Mouse (Mus musculus): ENCODE measurements around the gene Pitpnm2. TPM values are rescaled to one million over a fixed set of nuclear protein-coding genes. Genes with fewer than 3 reads are reported as not detected.

The Pitpnm2 gene
- polyA plus RNA-seq, 1 experiment from 2014 or later, result 11.8 TPM

DNA sequence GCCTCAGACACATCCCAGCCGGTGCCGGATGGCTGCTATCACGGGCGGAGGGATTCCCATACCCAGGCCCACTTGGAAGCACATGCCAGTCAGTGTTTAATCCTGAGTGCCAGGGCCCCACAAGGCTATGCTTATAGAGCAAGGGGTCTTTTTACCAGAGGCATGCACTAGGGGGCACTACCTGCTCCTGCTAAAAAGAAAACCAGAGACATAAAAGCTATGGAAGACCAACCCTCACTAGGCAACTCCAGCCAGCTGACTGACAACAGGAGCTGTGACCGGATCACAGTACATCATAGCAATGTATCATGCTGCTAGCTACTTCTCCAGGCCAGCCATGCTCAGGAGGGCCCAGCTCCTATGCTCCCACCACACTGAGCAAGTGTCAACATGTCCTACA, 87.0 kb downstream of the Pitpnm2 start:
- peaks cover 44% of the 10 kb centered on the region for H3K4me1 ChIP-seq

DNA sequence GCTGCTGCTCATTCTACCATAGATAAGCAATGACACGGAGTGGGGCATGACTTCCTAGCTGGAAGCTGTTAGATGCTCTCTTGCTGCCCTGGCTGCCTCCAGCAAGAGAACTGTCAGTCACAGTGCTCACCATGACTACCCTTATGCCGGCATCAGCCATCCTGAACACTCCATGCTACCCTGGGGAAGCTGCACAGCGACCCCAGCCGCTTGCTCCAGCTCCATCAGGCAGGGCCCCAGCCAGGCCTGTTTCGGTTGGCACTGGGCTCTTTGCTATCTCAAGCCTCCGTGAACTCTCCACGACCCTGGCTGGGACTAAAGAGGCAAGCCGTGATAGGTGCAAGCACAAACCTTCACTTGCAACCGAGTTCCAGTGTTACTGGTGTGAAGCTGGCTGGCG, 87.7 kb downstream of the Pitpnm2 start:
- Histone ChIP-seq H3K9ac (no peak overlapping the region), H3K27me3 (replicated peaks) (no peaks in the 10 kb centered on the region), H3K36me3 (replicated peaks) (no peaks in the 10 kb centered on the region), H3K9me3 (no peaks in the 10 kb centered on the region), H3K4me1 (peaks cover 44% of the 10 kb centered on the region), H3K4me3 (no peak overlapping the region), H3K27ac (no peak overlapping the region), H3K4me2 (no peak overlapping the region)
- no peak for ATAC-seq (replicated peaks)
- 53% methylated on average over 10 of the region's 10 CpGs for WGBS

More for the DNA sequence above, 87.0 kb downstream of the Pitpnm2 start:
- no peak overlapping the region for H3K27ac ChIP-seq
- H3K9me3 ChIP-seq, result no peaks in the 10 kb centered on the region
- ATAC-seq (replicated peaks), result peak; percentile 57
- H3K27me3 ChIP-seq (replicated peaks), result no peaks in the 10 kb centered on the region
- no peak overlapping the region for H3K4me3 ChIP-seq
- H3K36me3 ChIP-seq (replicated peaks), result no peaks in the 10 kb centered on the region
- H3K4me2 ChIP-seq, result no peak overlapping the region
- H3K9ac ChIP-seq, result no peak overlapping the region
- WGBS, result 39% methylated on average over 5 of the region's 5 CpGs

DNA sequence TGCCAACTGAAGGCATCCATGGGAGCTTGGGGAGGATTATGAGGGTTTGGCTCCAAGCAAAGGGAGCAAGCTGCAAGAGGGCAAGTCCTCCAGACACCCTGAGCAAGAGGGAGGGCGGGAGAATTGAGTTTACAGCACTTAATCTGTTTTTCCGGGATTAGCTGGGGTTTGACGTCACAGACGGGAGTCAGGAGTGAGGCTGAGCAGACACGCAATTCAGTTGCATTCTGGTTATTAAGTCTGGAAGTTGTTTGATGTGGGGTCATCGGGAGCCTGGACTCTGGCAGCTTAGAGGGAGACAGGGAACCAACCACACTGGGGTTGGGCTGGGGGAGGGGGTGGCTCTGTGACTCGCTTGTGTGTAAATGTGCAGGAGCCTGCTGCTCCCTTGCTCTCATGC, 90.1 kb downstream of the Pitpnm2 start:
- WGBS, result 15% methylated on average over 7 of the region's 7 CpGs
- ATAC-seq (replicated peaks), result no peak
- H3K4me3 ChIP-seq, result no peak overlapping the region
- no peak overlapping the region for H3K9ac ChIP-seq
- no peaks in the 10 kb centered on the region for H3K27me3 ChIP-seq (replicated peaks)
- H3K9me3 ChIP-seq, result no peaks in the 10 kb centered on the region
- no peak overlapping the region for H3K4me2 ChIP-seq
- H3K36me3 ChIP-seq (replicated peaks), result no peaks in the 10 kb centered on the region
- peaks cover 22% of the 10 kb centered on the region for H3K4me1 ChIP-seq
- no peak overlapping the region; the same call in 1 of the 2 replicates for H3K27ac ChIP-seq

DNA sequence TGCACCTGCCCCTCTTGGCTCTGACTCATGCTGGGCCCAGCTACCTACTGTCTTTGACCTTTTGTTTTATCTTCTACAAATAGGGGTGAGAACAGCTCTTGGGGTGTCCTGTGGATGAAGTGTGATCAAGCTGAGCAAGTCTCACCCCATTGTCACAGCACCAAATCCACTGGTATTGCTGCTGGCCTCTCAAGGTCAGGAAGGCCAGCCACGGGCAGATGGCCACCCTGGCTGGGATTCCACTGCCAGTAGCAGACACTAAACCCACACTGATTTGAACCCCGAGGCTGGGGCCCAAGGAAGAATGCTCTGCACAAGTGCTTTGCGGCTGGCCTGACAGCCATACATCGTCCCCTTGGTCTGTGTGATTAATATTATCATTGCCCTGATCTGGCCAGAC, 91.3 kb downstream of the Pitpnm2 start:
- ATAC-seq (replicated peaks), result no peak
- H3K27ac ChIP-seq, result no peak overlapping the region
- H3K4me3 ChIP-seq, result no peak overlapping the region
- peaks cover 18% of the 10 kb centered on the region for H3K4me1 ChIP-seq
- no peak overlapping the region for H3K9ac ChIP-seq
- H3K36me3 ChIP-seq (replicated peaks), result no peaks in the 10 kb centered on the region
- no peaks in the 10 kb centered on the region for H3K9me3 ChIP-seq
- H3K4me2 ChIP-seq, result no peak overlapping the region
- no peaks in the 10 kb centered on the region for H3K27me3 ChIP-seq (replicated peaks)
- 79% methylated on average over 4 of the region's 4 CpGs for whole genome bisulfite sequencing

DNA sequence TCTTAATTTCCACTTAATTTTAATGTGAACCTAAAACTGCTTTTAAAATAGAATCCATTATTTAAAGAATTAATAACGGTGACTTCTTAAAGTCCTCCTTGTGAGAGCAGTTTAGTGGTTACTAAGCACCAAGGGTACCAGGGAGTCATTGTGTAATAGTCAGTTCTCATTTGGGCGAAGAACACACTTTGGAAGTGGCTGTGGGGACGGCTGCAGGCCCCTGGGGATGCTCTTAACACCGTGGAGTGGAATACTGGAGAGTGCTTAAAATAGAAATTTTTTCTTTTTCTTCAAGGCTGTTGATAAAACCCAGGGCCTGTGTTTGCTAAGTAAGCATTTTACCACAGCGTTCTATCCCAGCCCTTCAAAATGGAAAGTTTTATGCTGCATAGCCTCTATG, 93.6 kb downstream of the Pitpnm2 start:
- H3K9ac ChIP-seq, result no peak overlapping the region
- no peaks in the 10 kb centered on the region for H3K9me3 ChIP-seq
- peaks cover 6% of the 10 kb centered on the region; the same call in 1 of the 2 replicates for H3K4me1 ChIP-seq
- no peak overlapping the region for H3K4me3 ChIP-seq
- H3K27me3 ChIP-seq (replicated peaks), result no peaks in the 10 kb centered on the region
- WGBS, result 68% methylated on average over 5 of the region's 5 CpGs
- no peak overlapping the region for H3K4me2 ChIP-seq
- H3K27ac ChIP-seq, result no peak overlapping the region
- ATAC-seq (replicated peaks), result no peak
- H3K36me3 ChIP-seq (replicated peaks), result no peaks in the 10 kb centered on the region

DNA sequence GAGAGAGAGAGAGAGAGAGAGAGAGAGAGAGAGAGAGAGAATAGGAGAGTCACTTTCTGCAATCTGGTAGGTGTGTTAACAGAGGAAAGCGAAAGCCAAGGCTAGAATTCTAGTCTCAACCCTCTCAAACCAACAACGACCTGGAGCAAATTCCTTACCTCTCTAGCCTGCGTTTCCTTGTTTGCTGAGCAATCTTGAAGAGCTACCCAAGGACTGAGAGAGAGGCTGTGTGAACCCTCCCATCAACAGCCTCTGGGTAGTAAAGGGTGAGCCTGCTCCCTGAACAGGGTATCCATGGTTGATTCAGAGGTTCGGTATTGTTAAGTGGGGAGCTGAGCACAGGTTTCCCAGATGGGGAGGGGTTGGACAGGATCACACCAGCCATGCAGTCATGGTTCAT, 96.8 kb downstream of the Pitpnm2 start:
- Histone ChIP-seq H3K9me3 (no peaks in the 10 kb centered on the region), H3K27me3 (replicated peaks) (no peaks in the 10 kb centered on the region), H3K4me2 (no peak overlapping the region), H3K27ac (no peak overlapping the region), H3K4me1 (no peaks in the 10 kb centered on the region), H3K4me3 (no peak overlapping the region), H3K9ac (no peak overlapping the region), H3K36me3 (replicated peaks) (0 out of 2 replicates have a peak, but pooled peaks cover 6% of the 10 kb centered on the region)
- WGBS, result 90% methylated on average over 4 of the region's 4 CpGs
- ATAC-seq (replicated peaks), result no peak

DNA sequence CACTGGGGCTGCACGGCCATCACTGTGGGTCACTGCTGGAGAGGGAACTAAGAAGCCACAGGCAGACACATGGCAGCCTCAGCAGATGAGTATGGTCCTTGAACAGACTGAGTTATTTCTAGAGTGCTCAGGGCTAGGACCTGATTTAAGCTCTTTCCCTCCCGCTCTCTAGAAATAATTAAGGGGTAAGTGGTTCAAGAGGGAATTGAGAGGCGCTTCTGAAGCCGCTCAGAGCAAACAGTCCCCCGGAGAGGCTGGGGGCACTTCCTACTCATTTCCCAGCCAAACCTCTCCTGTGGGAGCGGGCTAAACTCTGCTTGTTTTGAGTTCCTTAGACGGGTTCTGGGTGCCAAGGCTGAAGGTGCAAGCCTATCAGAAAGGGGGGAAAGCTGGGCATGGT, 98.7 kb downstream of the Pitpnm2 start:
- Histone ChIP-seq H3K9ac (no peak overlapping the region), H3K9me3 (no peaks in the 10 kb centered on the region), H3K4me1 (no peaks in the 10 kb centered on the region), H3K36me3 (replicated peaks) (0 out of 2 replicates have a peak, but pooled peaks cover 6% of the 10 kb centered on the region), H3K27me3 (replicated peaks) (no peaks in the 10 kb centered on the region), H3K4me2 (no peak overlapping the region), H3K27ac (no peak overlapping the region), H3K4me3 (no peak overlapping the region)
- no peak for ATAC-seq (replicated peaks)
- WGBS, result 82% methylated on average over 7 of the region's 7 CpGs

DNA sequence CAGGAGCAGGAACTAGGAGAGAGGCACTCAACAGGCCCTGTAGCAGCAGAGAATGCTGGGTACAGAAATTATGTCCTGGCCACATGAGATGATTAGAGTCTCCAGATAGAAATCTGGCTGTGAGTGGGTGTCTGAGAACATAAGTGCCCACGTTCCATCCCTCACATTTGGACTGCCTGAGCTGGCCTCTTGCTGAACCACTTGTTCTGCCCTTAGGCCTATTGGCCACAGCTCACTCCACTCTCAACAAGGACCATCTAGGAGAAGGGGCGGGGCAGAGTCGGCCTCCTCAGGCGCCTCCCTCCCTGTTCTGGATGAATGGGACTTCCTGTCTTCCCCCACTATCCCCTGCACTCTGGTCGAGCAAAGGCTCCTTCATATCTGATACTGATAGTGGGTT, 100.5 kb downstream of the Pitpnm2 start:
- WGBS, result 69% methylated on average over 5 of the region's 5 CpGs
- no peak overlapping the region for H3K4me2 ChIP-seq
- no peak overlapping the region for H3K4me3 ChIP-seq
- no peaks in the 10 kb centered on the region for H3K9me3 ChIP-seq
- H3K4me1 ChIP-seq, result no peaks in the 10 kb centered on the region
- no peak overlapping the region for H3K9ac ChIP-seq
- ATAC-seq (replicated peaks), result no peak
- H3K27me3 ChIP-seq (replicated peaks), result no peaks in the 10 kb centered on the region
- no peak overlapping the region for H3K27ac ChIP-seq
- H3K36me3 ChIP-seq (replicated peaks), result 0 out of 2 replicates have a peak, but pooled peaks cover 6% of the 10 kb centered on the region

DNA sequence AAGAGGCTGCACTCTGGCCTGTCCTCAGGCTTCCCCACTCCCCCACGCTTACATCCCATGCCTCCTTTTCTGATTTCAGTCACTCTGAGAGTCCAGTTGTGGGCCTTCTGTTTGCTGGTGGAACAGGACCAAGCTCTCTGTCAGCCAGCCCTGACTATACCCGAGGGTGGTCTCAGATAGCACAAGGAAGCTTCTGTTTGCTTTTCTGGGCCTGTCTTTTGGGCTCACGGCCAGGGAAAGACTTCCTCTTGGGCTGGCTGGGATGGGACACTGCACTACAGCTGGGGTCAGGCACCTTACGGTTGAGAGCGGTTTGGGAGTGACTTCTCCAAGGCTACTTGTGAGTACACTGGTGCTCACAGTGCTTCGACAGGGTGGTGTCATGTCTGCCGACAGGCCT, 111.5 kb downstream of the Pitpnm2 start:
- Histone ChIP-seq H3K27ac (no peak overlapping the region), H3K36me3 (replicated peaks) (peaks cover 19% of the 10 kb centered on the region), H3K27me3 (replicated peaks) (no peaks in the 10 kb centered on the region), H3K4me3 (no peak overlapping the region), H3K4me1 (no peaks in the 10 kb centered on the region), H3K9me3 (no peaks in the 10 kb centered on the region), H3K4me2 (no peak overlapping the region), H3K9ac (no peak overlapping the region)
- WGBS, result 85% methylated on average over 7 of the region's 7 CpGs
- no peak for ATAC-seq (replicated peaks)

DNA sequence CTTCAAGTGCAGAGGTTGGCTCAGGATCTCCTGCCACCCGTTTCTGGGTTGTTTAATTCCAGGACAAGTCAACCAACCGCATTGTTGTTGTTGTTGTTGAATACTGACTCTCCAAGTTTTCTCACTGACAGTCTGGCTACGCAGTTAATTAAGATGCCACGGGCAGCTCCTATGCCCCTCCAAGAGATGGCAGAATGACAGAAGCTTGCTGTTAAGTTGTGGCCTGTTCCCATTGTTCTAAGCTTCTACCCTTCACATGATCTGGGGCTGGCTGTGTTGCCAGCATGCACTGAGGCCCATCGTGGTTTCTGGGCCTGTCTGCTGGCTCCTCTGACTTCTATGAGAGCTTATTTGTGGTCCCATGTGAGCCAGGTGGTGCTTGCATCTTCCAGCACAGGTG, 115.3 kb downstream of the Pitpnm2 start:
- Histone ChIP-seq H3K27ac (no peak overlapping the region), H3K9ac (no peak overlapping the region), H3K36me3 (replicated peaks) (peaks cover 18% of the 10 kb centered on the region; the same call in 1 of the 2 replicates), H3K4me3 (no peak overlapping the region), H3K9me3 (no peaks in the 10 kb centered on the region), H3K4me1 (no peaks in the 10 kb centered on the region), H3K27me3 (replicated peaks) (no peaks in the 10 kb centered on the region), H3K4me2 (no peak overlapping the region)
- no peak for ATAC-seq (replicated peaks)
- WGBS, result 84% methylated on average over 5 of the region's 5 CpGs

DNA sequence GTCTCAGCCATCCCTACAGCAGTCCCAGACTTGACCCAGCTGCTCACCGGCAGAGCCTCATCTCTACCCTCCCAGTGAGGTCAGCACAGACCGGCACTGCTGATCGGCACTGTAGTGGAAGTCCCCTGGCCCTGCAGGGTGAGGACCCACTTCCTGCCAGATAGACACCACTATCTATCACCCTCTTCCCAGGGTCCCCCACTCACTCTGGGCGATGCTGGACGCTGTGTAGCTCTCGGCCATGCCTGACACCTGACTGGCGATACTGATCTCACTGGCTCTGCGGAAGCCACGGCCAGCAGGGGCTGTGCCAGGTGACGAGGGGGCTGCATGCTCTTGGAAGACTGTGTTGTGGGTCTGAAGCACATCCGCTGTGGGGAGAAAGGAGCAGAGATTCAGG, 124.5 kb downstream of the Pitpnm2 start:
- no peak overlapping the region for H3K9ac ChIP-seq

DNA sequence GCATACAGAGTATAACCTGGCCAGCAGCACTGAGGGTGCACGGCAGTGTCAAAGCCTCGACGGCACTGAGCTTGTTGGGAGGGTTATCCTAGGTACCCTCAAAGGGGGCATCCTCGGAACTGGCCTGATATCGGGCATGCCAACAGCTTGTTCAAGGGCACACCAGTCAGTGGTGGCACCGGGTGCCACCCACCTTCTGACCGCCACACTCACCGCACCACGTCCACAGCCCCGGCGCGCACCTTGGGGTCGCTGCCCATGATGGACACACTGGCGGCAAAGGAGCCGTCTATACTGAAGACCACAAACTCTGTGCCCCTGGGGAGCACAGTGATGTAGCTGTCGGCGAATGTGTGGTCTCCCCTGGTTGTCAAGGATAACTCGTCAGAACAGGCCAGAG, 127.2 kb downstream of the Pitpnm2 start:
- no peaks in the 10 kb centered on the region for H3K27me3 ChIP-seq (replicated peaks)
- no peaks in the 10 kb centered on the region for H3K9me3 ChIP-seq
- no peak for ATAC-seq (replicated peaks)
- H3K27ac ChIP-seq, result no peak overlapping the region
- H3K9ac ChIP-seq, result no peak overlapping the region
- WGBS, result 93% methylated on average over 18 of the region's 18 CpGs
- peaks cover 9% of the 10 kb centered on the region for H3K4me1 ChIP-seq
- no peak overlapping the region for H3K4me2 ChIP-seq
- no peak overlapping the region for H3K4me3 ChIP-seq
- peaks cover 32% of the 10 kb centered on the region for H3K36me3 ChIP-seq (replicated peaks)

More for the DNA sequence above, 124.5 kb downstream of the Pitpnm2 start:
- Histone ChIP-seq H3K9me3 (no peaks in the 10 kb centered on the region), H3K27ac (no peak overlapping the region), H3K4me3 (no peak overlapping the region), H3K4me2 (no peak overlapping the region), H3K36me3 (replicated peaks) (peaks cover 45% of the 10 kb centered on the region), H3K4me1 (no peaks in the 10 kb centered on the region), H3K27me3 (replicated peaks) (no peaks in the 10 kb centered on the region)
- 91% methylated on average over 11 of the region's 11 CpGs for WGBS
- ATAC-seq (replicated peaks), result no peak

DNA sequence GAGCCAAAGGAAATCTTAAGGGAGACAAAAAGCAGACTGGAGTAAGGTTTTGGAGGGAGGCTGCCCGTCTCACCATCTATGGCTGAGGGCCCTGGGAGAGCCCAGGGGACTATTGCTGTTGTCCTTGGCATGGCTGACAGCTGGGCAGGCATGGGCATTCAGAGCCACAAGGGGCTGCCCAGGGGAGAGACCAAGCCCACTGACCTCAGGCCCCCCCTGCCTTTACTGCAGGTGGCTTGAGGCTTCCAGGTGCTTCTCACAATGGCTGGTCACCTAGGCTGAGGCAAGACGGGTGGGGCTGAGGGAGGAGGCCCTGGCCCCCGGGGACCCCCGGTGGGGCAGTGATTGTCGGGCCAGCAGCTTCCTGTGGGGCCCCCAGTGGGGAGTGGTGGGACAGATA, 130.4 kb downstream of the Pitpnm2 start:
- WGBS, result 87% methylated on average over 5 of the region's 5 CpGs
- no peak overlapping the region for H3K4me3 ChIP-seq
- H3K4me1 ChIP-seq, result peaks cover 23% of the 10 kb centered on the region
- no peak overlapping the region for H3K9ac ChIP-seq
- no peak overlapping the region for H3K27ac ChIP-seq
- no peak overlapping the region for H3K4me2 ChIP-seq
- H3K27me3 ChIP-seq (replicated peaks), result no peaks in the 10 kb centered on the region
- no peak for ATAC-seq (replicated peaks)
- peaks cover 26% of the 10 kb centered on the region; the same call in 1 of the 2 replicates for H3K36me3 ChIP-seq (replicated peaks)
- H3K9me3 ChIP-seq, result no peaks in the 10 kb centered on the region
